Comparison of ENCODE assay signal across 8 mouse cellular contexts in the genomic region with DNA sequence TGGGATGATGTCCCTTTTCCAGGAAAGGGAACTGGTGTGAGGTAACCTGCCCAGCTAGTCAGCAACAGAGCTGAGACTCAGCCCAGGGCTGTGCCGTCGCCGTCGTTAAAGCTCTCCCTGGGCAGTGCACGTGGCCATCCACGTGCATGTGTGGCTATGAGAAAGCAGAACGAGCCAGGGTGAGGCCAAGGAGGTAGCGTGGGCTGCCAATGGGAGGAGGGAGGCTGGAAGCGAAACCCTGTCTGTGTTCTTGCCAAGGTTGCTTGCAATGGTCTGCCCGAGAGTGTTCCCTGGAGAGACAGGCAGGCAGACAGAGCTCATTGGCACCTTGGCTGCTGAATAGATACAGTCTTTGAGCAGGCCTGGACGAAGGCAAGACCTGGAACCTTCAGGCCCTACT. TPM values are rescaled to one million over a fixed set of nuclear protein-coding genes. Genes with fewer than 3 reads are reported as not detected.
A peak's percentile ranks its signal among the peaks of the same experiment; 100 is the strongest.
DNase-seq lines count a peak whose midpoint lies in the region; ATAC-seq lines count a peak whose summit lies in the region.
"Had no signal": no experiment of that assay in that cellular context is flagged by ENCODE, and none has a peak within 500 bp of the region (broad histone marks: within the 10 kb centered on the region; RNA-seq: fewer than 3 reads in every experiment).

No protein-coding gene starts in this region.

- H3K27me3 ChIP-seq in kidney, embryonic 16.5 days (ENCODE audit: insufficient read depth, low read length) = no peaks in the 10 kb centered on the region
- H3K27me3 ChIP-seq: lung, embryonic 15.5 days had no signal

- no peak overlapping the region for H3K4me3 ChIP-seq in kidney, embryonic 16.5 days (ENCODE audit: low read length)
- H3K4me3 ChIP-seq: lung, embryonic 15.5 days had no signal

- no peak for ATAC-seq in kidney, embryonic 16.5 days (ENCODE audit: low FRiP score, low TSS enrichment)
- ATAC-seq in erythroblast, adult 5-6 weeks (replicated peaks; ENCODE audit: low FRiP score, poor library complexity, severe bottlenecking) = no peak

- no peak overlapping the region for H3K9ac ChIP-seq in kidney, embryonic 16.5 days (replicated peaks; ENCODE audit: low read length)
- H3K9ac ChIP-seq: lung, embryonic 15.5 days had no signal

- no peaks in the 10 kb centered on the region for H3K36me3 ChIP-seq in kidney, embryonic 16.5 days (ENCODE audit: insufficient read depth, low read length)
- H3K36me3 ChIP-seq: lung, embryonic 15.5 days had no signal

- no peaks in the 10 kb centered on the region for H3K9me3 ChIP-seq in kidney, embryonic 16.5 days (ENCODE audit: low read length)
- H3K9me3 ChIP-seq: lung, embryonic 15.5 days had no signal

- H3K4me2 ChIP-seq in kidney, embryonic 16.5 days (replicated peaks; ENCODE audit: low read depth, low read length) = no peak overlapping the region
- H3K4me2 ChIP-seq: lung, embryonic 15.5 days had no signal

- no peak overlapping the region for H3K27ac ChIP-seq in kidney, embryonic 16.5 days (ENCODE audit: low read length)
- H3K27ac ChIP-seq: lung, embryonic 15.5 days had no signal

- 72% methylated on average over 11 of the region's 11 CpGs for WGBS in kidney, embryonic 16.5 days

- H3K4me1 ChIP-seq in kidney, embryonic 16.5 days (ENCODE audit: insufficient read depth, low read length) = 0 out of 2 replicates have a peak, but pooled peaks cover 6% of the 10 kb centered on the region
- H3K4me1 ChIP-seq: lung, embryonic 15.5 days had no signal

- peak; percentile 55 to 86 for DNase-seq in kidney, postnatal 25 days
- DNase-seq in adrenal gland, postnatal 25 days = peak; percentile 78
- peak; percentile 80 for DNase-seq in fibroblast of lung, adult 2 months (ENCODE audit: low read depth)
- peak; percentile 81 for DNase-seq in layer of hippocampus, adult 9-11 months
- DNase-seq in thymus, postnatal 4 days = no peak

RNA-seq across cellular contexts. Expression of a gene that starts 36.7 kb away (rescaled TPM):
- polyA plus RNA-seq in kidney, embryonic 16.5 days (2015; fragmentation: Nextera tagmentation; extraction: Ambion mirVana) = 32.5 and 37.7 TPM in 2 replicates
- total RNA-seq in adrenal gland, postnatal 25 days (2021) = 108 and 116 TPM in 2 replicates
- 0.96 and 1.0 TPM in 2 replicates for total RNA-seq in erythroblast, adult 5-6 weeks (2015; ENCODE audit: low replicate concordance)
- 0.51 and 1.1 TPM in 2 replicates for total RNA-seq in erythroblast, adult 5-6 weeks (2017; ENCODE audit: low replicate concordance)

Comparison
In these comparisons a context has a peak if more than half of its experiments do, and no peak if none do; other contexts are left out.
1. RNA of a gene that starts 36.7 kb away (total RNA-seq): 108 to 116 TPM in adrenal gland, postnatal 25 days; 0.51 to 1.1 TPM in erythroblast, adult 5-6 weeks; every median in the first group is over 10 times any median in the second.